Mouse (Mus musculus) lung, postnatal 14 days (tissue): Measurements from ENCODE around the gene Cdc42bpg.
"Not testable (repeated sequence)": the region's sequence is repeated elsewhere in the genome, so short reads cannot be mapped to it uniquely, and the experiment has no call there.

Experiments
- DNase-seq: peaks from one replicate; pipeline ENCODE4 v3.0.0; 2021

Cdc42bpg gene

DNA sequence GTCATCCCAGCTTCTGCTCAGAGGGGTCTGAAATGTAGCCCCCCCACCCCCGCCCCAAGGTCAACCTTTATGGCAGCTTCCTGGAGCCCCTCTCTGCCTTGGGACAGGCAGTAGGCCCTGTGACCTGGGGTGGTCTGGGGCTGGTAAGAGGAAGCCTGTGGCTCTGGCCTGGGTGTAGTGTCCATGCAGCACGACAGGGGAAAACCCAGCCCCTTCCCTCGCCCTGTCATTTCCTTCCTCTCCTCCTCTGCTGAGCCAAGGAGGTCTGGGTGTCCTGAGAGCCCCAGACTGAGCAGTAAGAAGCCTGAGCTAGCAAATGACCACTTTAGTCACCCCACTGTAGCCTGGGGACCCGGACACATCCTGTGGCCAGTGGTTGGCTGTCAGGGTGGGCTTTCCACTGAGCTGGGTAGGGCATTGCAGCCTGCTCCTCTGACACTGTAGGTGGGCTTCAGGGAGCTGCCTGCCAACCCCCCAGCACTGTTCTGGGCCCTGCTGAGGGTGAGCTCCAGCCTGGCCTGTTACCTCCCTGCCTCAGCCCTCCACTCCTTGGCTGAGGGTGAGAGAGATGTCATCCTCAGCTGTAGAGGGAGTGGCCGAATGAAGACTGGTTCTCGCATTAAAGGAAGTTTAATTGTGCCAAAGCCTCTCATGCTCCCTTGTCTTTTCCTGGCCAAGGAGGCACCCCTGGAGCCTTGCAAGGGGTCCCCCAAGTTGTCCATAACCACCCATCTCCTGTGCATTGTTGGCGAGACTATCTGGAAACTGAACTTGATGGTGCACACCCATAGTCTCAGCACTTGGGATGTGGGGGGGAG, 6.6 kb upstream of the Cdc42bpg start:
- DNase-seq: no peak

DNA sequence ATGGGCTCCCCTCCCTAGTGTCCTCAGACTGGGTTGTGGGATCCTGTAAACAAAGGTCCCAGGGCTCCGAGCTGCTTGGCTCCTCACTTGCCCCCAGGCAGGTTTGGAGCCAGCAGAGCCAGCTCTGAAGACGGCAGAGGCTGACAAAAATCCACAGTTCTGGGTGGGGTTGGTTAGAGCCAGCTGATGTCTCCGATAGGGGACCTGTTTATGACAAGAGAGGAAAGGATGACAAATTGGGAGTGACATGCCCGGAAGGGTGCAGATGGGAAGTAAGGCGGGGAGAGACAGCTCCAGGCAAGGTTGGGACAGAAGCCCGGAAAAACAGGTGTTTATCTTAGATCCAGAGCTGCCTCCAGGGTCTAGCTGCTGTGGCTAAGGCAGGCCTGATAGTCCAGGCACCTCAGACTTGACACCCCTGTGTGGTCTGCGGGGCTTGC, 5.8 kb upstream of the Cdc42bpg start:
- peak; percentile 65 for DNase-seq

DNA sequence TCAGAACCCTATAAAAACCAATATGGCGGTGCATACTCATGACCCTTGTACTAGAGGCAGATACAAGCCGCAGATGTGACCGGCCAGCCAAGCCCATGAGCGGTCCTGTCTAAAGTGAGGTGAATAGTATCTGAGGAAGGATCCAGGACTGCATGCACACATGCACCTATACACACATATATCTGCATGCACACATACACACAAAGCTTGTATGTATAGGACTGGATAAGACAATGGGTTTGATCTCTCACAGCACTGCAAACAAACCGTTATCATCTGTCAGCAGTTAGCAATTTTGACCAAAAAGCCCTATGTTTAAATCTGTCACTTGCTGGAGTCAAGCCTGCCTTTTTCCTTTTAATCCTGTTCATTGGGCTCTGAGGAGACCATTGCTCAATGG, 4.1 kb upstream of the Cdc42bpg start:
- no peak for DNase-seq

DNA sequence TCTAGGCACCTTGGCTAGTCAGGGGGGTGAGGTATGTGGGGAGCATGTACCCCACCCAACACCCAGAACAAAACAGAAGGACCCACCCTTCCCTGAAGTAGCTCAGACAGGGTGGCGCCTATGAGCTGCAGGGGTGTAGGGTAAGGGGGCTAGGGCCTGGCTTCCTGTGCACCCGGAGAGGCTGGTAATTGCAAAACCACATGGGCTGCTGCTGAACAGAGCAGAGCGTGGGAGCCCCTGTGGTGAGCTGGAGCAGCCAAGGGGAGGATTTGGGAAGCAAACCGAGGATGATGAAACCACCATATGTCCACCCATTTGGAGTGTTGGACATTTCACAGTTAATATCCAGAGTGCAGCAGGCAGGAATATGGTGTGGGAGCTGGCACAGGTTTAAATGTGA, 3.7 kb upstream of the Cdc42bpg start:
- no peak for DNase-seq

DNA sequence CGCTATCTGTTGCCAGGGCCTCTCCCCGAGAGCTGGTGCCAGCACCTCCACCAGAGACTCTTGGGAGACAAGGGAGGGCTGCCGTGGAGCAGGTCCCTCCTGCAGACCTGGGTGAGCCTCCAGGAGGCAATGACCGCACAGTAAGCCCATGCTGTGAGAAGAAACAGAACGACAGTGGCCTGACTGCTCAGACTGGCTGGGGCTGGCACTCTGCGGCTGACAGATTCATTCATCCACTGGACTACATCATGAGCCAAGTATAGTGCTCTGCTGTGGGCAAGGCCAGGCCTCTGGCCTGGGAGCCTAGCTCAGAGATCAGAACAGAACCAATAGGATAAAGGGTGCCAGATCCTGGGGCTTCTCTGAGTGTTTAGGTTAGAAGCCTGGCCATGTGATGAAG, 2.4 kb upstream of the Cdc42bpg start:
- DNase-seq: no peak

DNA sequence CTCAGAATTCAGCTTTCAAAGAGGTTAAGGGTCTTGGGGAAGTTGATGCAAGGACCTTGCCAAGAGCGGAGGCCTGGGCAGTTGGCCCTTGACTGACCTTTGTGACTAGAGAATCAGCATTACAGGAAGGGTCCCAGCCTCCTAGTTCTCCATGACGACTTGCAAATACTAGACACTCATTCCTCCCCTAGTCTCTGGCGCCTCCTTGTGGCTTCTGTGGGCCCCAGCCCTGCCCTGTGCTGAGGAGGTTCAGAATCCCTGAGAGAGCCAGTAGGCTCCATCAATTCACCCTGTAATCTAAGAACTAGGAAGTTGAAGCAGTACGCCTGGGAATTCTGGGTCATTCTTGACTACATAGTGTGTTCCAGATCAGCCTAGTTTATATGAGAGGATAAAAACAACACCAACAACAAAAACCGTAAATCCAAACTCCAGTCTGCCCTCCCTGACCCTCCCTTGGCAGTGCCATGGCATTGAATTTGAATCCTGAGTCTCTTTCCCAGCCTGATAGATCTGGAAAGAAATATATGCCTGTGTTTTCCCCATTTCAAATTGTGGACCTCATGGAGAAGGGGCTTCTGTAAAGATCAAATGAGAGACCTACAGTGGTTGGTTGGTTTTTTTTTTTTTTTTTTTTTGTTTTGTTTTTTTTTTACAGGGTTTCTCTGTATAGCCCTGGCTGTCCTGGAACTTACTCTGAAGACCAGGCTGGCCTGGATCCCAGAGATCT, 1.3 kb upstream of the Cdc42bpg start:
- peak; percentile 96 for DNase-seq

DNA sequence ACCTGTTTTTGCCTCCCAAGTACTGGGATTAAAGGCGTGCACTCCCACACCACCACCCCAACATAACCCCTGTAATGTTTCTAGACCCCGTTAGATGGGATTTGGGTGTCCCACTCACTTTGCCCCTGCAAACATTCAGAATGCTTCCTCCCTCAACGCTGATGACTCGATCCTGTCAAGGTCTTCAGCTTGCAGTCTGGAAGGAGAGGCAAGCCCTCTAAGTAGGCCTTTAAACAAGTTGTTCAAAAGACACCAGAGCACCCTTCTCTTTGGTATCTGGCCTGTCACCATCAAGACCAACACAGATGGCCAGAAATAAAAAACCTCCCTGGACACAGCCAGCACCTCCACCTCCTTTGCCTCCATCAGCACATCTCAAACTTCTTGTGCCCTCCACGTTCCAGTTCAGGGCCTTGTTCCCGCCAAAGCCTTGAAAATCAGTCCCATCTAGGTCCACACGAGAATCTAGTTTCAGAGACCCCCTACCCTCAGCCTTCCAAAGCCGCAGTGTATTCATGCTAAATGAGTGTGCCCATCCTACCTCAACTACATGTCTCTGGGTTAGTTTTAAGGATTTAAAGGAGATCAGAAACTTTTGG, 640 bp upstream of the Cdc42bpg start:
- DNase-seq: no peak

DNA sequence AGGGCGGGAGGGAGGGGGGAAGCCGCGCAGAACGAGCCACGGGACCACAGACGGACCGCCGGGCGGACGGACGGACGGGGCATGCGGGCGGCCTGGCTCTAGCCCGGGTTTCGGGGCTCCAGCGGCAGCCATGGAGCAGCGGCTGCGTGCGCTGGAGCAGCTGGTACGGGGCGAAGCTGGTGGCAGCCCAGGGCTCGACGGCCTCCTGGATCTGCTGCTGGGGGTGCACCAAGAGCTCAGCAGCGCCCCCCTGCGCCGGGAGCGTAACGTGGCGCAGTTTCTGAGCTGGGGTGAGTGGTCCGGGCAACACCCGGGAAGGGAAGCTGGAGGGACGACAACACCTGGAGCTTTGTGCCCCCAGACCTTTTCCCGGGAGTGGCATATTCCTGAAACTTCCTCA, 330 bp downstream of the Cdc42bpg start:
- DNase-seq: peak; percentile 89

DNA sequence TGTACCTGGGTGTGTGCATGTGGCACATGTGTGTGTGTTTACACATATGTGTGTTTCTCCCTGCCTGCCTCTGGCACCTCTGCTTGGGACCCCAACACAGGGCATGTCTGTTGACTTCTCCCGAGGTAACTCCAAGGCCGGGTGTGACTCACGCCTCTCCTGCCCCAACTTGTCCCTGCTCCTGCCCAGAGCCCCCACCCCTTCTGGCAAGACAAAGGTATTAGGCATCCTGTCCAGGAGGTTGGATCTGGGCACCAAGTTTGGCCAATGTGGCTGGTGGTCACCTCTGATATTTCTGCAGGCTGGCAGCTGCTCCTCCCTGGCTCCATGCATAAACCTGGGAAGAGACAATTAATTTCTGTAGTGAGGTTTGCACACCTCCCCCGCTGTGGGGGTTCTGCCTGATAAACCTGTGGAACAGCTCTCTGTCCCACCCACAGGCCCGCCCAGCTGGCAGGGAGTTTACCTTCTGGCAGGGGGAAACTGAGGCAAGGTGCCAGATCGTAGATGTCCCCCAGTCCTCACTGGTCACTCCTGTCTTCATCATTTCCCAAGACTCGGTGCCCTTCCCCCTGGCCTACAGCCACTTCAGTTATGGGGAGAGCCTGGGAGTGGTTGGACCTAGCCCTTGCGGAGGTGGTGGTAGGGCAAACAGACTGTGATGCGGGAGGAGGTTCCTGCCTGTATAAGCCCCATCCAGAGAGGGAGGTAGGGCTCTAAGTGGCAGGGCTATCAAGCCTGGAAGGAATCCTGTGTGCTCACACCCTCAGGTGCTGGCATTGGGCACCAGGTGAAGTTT, 1.7 kb downstream of the Cdc42bpg start:
- peak; percentile 57 for DNase-seq

DNA sequence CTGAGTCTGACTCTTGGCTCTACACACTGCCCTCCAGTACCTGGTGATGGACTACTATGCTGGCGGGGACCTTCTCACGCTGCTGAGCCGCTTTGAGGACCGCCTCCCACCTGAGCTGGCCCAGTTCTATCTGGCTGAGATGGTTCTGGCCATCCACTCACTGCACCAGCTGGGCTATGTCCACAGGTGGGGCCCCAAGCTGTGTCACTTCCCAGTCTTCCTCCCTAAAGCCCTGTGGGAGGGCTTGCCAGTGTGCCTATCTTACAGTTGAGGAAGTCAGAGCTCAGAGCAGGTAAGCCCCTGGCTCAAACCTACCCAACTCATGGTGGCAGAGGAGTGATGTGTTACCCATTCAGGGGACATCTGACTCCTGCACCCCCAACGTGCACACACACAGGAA, 3.9 kb downstream of the Cdc42bpg start:
- no peak for DNase-seq

DNA sequence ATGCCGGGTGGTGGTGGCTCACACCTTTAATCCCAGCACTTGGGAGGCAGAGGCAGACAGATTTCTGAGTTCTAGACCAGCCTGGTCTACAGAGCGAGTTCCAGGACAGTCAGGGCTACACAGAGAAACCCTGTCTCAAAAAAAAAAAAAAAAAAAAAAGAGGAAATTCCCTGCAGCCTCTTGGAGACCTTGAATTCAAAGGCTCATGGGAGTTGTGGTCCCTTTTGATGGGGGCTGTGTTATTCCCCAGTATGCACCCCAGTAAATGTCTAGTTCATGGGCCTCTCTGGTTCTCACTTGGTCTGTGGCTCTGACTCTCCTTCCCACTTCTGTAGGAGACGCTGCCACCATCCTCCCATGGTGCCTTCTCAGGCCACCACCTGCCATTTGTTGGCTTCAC, 5.5 kb downstream of the Cdc42bpg start:
- not testable (repeated sequence) for DNase-seq

DNA sequence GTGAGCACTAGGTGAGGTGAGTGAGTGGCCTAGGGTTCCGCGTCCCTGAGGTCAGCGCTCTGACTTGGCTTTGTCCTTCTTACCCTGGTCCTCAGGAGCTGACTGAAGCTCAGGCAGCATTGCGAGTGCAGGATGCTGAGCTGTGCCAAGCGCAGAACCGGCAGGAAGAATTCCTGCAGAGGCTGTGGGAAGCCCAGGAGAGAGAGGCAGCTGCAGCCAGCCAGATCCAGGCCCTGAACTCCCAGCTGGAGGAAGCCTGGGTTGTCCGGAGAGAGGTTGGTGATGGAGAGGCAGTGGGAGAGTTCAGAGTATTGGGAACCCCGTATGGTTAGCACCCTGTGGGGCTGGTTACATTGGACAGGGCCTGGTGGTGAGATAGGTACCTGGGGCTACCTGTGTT, 7.5 kb downstream of the Cdc42bpg start:
- DNase-seq: no peak

DNA sequence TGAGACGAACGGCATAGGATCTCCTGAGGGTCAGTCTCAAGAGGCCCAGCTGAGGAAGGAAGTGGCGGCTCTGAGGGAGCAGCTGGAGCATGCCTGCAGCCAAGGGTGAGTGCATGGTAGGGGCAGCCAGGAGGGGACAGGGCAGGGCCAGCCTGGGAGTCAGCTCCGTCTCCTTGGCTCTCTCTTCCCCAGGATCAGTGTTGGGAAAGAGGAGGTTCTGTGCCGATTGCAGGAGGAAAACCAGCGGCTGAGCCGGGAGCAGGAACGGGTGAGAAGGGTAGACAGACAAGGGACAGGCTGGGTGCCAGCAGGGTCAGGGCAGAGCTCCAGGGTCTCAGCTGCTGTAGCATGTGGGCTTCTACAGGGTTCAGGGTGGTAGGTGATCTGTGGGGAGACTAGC, 8.3 kb downstream of the Cdc42bpg start:
- peak; percentile 64 for DNase-seq

DNA sequence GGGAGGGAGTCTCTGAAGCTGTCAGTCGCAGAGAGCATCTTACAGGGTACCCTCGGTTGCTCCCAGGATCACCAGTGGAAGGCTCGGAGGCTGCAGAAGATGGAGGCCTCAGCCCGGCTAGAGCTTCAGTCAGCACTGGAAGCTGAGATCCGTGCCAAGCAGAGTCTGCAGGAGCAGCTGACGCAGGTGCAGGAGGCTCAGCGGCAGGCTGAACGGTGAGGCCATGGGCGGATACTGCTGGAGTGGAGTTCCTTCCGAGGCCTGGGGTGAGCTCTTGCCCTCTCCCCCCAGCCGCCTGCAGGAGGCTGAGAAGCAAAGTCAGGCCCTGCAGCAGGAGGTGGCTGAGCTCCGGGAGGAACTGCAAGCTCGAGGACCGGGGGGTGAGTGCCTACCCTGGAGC, 9.3 kb downstream of the Cdc42bpg start:
- DNase-seq: no peak

DNA sequence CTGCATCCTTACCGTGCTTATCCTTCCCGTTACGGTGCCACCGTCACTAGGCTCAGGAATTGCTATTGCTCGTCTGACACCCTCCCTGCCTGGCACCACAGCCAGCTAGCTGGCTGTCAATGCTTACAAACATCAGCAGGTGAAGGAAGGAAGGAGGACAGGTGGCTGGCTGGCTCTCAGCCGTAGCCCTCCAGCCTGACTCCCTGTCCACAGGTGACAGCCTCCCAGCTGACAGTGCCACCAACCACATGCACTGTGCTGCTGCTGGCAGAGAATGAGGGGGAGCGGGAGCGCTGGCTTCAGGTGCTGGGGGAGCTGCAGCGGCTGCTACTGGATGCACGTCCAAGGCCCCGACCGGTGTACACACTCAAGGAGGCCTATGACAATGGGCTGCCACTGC, 11.9 kb downstream of the Cdc42bpg start:
- DNase-seq: no peak

DNA sequence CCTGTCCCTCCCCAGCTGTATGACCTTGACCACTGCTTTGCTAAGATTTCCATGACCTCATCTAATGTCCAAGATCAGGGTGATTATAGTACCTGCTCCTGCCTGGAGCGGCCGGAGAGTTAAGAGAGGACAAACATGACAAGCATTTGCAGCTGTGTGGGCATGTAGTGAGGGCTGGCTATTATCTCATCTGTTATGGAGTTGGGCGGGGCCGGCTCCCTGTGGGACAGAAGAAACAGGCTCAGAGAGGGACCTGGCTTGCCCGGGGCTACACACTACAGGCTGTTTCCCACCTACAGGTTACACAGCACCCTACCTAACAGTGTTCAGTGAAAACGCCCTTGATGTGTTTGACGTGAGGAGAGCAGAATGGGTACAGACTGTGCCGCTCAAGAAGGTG, 15.1 kb downstream of the Cdc42bpg start:
- no peak for DNase-seq

DNA sequence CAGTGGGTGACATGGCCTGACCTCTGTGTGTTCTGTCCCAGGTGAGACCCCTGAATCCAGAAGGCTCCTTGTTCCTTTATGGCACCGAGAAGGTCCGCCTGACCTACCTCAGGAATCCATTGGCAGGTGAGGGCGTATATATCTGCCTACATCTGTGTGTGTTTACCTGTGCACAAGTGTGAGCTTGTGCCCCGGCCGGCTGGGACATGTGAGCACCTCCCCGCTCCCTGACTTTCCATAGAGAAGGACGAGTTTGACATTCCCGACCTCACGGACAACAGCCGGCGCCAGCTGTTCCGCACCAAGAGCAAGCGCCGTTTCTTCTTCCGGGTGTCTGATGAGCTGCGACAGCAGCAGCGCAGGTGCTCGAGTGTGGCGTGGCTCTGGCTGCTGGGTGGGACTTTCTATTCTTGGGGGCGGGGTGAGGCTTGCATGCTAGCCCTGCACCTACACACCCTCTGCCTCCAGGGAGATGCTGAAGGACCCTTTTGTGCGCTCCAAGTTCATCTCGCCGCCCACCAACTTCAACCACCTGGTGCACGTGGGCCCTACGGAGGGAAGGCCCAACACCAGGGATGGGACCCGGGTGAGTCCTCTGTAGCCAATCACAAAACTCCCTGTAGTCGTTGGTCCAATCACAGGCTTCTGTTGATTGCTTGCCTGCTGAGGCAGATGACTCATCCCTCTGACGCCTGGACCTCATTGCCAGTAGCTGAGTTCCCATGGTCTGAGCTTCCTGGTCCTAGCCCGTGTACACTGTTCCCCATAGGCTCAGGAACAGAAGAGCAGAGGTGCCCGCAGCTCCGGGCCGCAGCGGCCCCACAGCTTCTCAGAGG, 15.7 kb downstream of the Cdc42bpg start:
- peak; percentile 64 for DNase-seq

DNA sequence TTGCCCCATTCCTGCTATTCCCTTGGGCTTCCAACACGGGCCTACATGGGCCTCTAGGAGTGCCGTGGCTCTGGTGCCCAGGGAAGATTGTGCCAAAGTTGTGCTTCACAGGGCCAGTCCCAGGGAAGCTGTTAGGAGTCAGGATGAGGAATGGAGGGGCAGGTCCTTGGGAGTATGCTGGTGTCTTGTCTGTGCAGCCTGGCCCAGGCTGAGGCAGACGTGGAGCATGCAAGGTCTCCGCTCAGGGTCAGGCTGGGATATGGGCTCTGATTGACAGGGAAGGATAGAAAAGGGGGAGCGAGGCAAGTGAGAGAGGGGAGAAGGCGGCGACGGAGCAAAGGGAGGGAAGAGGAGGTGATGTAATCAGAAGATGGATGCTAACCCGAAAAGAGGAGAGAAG, 18.5 kb downstream of the Cdc42bpg start:
- no peak for DNase-seq

DNA sequence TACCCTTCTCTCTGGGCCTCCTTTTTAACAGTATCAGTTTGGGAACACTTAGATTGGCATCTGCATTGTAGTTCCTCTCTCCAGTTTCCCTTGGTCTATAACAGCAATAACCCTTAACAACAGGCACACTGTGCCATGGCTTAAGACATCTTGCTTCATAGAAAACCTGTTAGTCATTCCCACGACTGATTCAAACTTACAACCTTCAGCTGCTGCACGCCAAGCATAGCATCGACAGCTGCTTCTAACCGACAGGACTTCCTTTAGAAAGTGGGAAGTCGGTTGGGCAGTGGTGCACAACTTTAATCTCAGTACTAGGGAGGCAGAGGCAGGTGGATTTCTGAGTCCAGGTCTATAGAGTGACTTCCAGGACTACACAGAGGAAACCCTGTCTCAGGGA, 24.9 kb downstream of the Cdc42bpg start:
- no peak for DNase-seq

DNA sequence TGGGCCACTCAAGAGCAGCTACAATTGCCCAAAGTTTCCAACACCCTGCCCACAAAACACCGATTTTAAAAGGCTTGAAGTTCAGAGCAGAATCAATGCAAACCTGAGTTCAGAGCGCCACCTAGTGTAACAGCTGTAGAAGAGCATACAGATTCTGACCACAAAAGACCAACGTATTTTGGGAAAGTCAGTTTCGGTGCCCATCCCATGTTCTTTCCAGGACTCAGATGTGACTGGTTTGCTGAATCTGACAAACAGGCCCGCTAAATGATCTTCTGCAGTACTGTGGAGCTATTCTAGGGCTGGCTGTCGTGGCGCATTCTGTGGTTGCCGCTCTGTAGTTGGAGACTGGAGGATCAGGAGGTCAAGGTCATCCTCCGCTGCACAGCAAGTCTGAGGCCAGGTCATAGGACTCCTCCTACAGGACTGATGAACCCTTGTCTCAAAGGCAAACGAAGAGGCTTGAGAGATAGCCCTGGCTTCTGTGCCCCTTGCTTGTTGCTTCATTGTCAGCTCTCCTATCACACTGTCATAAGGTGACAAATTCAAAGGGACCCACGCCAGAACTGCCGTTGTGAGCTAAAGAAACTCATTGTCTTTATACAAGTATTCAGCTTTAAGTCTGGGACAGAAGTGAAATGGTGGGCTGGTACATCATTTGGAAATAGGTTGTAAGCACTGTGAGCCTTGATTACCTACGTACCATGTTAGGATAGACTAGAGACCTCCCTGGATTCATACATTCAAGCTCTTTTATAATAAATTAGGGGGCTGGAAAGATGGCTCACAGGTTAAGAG, 25.7 kb downstream of the Cdc42bpg start:
- peak; percentile 73 for DNase-seq
